Mouse (Mus musculus) embryo, embryonic 10 days (tissue): ENCODE results near the gene Slc38a1.
A peak's percentile ranks its signal among the peaks of the same experiment; 100 is the strongest.

ENCODE experiments used
- DNase-seq: peaks from one replicate; pipeline ENCODE4 v3.0.0-alpha.2; 2015; ENCODE audit warnings: low spot score

The Slc38a1 gene

DNA sequence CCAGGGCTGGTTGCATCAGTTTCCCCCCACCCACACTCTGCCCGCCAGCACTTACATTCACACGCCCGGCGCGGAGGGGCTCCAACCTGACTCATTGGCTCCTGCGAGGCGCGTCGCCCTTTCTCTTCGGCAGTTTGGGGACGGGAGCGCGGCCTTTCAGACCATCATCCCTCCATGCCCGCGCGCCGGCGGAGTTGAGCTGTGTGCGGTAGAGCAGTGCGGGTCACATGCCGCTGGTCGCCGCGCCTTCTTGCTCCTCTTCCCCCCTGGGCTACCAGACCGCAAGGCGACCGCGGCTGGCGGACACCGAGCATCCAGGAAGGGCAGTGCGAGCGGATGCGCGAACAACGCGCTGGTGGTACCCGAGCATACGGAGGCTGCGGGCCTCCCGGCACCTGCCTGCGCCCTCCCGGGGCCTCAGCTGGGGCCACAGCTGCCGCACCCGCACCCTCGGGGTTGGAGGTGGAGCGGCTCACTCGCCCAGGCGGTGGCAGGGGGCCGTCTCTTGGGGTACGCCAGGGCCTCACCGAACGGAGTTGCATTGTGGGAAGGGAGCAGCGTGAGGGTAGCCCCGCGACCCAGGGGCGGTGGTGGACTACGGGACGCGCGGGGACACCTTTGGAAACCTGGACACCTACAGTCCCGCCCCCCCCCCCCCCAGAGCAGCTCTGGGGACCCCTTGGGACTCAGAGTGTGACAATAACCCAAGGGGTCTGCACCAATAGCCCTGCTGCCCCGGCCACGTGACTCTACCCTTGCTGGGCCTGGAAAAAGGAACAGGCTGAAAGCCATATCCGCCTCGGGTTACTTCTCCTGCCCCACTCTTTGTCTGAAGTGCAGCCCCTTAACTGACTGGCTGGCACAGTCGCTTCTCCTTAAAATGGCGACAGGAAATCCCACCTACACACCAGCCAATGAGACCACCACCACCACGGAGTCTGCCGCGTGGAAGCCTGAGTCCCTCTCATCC is at the start of gene Slc38a1:
Slc38a1 (minus strand) TSS at position 478 of the 970 bp plus-strand sequence.
- DNase-seq = peak; percentile 87

DNA sequence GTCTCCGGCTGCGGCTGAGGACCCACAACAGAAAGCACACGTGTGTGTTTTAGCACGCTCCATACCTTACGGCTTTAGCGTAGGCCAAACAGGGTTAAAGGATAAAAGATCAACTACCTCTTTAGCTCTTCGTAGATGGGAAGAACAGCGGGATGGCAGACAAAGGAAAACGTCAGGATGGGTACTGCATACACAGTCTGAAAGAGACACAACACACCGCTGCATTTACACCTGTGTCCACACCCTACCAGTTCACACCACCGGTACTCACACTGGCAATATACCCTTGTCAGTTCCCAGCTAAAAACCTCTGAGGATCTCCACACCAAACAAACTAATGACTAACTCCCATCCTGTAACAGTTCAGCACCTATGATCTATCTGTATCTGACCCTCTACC is 49.7 kb upstream of the Slc38a1 start:
- DNase-seq = no peak

DNA sequence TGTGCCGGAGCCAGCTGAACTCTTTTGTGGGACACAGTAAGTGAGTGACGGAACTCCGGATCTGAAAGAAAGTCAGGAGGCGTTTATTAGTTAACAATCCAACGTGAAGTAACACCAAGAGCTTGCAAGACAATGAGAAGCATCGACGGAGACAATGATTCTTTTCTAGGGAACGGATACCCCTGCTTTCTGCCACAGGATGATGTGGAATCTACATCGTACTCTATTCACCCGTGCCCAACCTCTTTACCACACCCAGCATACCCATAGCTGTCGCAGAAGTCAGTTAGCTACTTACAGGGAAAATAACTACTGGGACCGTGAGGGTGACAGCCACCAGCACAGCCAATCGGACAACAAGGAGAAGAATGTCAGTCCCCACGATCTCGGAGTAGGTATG is 48.7 kb upstream of the Slc38a1 start:
- no peak for DNase-seq

DNA sequence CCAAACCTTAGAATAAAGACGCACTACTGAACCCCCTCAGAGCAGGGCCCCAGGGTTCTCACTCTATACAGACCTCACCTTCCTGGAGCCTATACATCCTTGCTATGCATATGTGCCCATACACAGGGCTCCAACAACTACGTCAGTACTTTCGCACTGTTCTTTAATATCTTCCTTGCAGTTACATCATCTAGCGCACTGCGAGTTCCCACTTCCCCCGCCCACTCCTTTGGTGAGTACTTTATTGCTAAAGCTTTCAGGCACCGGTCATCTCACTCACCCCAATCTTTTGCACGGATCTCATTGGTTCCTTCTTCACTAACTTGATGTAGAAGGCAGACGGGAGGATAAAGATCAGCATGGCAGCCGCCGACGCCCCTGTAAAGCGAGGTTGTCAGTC is 48.1 kb upstream of the Slc38a1 start:
- DNase-seq = no peak

DNA sequence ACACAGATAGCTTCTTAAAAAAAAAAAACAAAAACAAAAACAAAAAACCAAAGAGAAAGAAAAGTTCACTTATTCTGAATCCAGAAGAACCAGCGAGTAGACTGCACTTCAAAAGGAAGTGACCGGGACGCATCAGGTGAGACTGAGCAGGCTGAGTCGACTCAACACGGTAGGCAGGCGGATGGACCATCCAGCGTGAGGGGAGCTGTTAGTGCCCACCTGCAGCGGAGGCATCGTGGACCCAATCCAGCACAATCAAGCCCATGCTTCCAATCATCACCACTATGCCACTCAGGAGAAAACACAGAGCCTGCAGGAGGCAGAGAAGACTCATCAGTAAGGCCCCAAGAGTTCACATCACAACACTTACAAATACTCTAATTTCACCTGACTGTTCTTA is 47.2 kb upstream of the Slc38a1 start:
- no peak for DNase-seq

DNA sequence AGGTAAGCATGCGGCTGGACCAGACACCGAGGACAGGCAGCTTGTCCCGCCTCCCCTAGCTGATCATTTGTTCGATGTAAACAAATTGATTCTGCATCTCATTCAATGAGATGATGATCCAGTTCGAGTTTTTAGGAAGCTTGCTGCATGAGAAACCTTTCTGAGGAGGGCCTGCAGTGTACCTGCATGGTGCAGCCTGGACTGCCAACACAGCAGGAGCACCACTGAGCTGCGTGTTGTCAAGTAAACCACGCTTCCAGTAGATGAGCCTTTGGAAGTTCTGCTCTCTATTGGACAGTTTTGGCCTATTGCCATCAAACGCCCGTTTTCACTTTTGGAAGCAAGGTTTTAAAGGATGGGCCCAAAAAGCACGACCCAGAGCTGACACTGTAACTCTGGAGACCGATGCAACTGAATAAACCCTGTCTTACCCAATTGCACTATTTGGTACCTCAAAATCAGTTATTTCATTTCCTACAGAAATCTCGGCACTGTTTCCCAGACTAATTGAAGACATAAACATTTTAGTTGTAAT is 46.1 kb upstream of the Slc38a1 start:
- no peak for DNase-seq

DNA sequence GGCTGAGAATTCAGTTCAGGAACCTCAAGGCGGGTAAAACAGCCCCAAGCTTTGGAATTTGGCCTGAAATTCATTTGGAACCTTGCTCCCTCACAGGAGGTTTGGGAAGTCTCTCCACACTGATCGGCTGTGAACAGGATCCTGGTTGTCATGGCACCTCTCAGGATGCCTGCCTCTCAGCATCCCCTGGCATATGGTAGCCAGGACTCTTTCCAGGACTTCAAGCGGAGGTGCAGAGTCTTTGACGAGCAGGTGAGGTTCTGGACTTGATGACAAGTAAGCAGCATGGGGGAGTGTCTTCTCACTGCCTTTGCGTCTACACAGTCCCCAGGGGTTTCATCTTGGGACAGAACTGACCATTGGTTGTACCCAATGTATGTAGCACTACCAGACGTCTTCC is 45.3 kb upstream of the Slc38a1 start:
- no peak for DNase-seq

DNA sequence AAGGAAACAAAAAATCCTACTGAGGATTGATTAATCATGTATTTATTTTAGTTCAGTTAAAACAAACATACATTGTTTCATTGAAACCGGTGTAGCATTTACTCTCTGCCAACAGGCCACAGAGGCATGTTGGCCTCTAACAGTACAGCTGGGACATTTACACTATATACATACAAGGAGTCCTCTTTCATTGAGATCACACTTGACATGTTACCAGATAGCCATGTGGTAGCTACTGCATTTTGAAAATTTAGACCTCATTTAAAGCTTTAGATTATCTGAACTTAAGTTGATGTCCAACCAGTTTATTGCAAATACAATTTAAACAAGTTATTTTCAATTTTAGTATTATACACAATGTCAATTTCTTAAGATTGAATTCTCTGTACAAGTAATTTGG is 44.7 kb upstream of the Slc38a1 start:
- DNase-seq = no peak

DNA sequence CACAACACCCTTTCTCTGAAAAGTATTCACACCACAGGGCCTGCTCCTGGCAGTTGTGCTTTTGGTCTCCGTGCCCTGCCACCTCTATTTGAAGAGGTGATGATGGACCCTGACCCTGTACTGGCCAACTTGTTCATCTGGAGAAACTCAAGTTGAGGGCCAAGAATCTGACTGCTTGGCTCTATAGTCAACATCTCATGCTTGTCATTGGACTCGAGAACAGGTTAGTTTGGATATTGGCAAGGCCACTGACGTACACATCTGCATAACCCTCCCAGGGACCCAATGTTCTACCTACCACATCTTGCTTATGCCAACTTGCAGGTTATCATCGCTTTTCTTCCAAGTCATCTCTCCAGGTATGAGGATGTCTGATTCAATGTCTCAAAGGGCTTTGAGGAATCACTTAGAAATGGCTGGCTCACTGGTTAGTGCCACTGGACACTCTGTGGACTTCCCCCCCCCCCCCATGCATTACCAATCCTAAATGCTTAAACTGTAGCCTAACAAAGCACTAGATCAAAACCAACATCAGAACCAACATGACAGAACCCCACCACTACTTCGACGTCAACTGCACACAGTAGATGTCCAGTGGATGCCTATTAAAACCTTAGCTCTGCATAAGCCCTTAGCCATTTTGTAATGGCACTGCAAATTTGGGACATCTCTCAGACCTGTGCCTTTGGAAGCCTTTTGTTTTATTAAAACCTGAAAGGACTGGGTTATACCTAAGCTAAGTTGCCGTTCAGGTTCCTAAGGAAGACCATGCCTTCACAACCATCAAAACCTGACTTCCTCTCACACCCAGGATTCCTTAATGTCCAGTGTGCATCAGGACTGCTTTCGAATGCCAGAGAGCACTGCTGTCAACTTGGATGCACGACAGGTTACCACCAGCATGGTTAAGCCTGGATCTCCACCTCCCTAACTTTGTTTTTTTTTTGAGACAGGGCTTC is 43.8 kb upstream of the Slc38a1 start:
- peak; percentile 34 for DNase-seq

DNA sequence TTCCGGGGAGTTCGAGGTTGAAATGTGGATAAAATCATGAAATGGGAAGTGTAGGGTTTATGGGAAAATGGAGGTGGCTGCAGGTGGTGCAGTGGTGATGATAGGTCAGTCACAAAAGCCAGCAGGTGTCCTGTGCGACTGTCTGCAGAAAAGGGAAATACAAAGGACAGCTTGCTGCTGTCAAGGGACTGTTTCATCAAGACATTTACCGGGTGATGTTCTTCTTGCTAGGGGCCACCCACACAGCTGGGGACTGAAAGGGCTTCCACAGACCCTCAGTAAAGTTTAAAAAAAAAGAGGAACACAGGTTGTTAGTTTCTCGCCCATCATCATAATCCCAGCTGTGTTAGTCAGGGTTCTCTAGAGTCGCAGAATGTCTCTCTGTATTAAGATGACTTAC is 42.6 kb upstream of the Slc38a1 start:
- no peak for DNase-seq

DNA sequence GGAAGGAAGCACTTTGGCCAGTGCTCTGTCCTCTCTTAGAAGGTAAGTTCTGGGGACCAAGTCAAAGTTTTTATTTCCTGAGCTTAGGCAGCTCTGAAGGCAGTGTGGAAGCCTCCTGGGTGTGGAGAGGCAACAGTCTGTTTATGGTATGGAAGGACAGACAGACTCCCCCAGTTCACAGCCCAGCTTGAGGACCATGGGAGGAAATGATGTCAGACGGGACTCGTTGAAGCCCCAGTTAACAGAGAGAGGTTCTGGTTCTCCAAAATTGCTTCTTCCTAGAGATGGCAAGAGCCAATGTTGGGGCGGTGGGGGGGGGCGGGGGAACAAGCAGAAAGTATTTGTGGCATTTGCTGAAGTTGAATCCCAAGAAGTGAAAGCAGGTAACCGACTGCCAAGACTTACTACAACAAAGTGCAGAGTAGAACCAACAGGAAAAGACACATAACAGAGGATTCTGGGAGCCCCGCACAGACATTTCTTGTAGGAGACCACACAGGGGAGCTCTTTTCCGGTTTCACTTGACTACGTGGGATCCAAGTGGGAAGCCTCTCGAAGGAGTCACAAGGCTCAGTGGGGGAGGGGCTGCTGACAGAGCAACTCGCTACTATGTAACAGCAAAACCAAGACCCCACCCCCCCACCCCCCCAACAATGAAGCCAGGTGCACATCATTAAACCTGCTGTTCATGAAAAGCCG is 41.6 kb upstream of the Slc38a1 start:
- peak; percentile 27 for DNase-seq

DNA sequence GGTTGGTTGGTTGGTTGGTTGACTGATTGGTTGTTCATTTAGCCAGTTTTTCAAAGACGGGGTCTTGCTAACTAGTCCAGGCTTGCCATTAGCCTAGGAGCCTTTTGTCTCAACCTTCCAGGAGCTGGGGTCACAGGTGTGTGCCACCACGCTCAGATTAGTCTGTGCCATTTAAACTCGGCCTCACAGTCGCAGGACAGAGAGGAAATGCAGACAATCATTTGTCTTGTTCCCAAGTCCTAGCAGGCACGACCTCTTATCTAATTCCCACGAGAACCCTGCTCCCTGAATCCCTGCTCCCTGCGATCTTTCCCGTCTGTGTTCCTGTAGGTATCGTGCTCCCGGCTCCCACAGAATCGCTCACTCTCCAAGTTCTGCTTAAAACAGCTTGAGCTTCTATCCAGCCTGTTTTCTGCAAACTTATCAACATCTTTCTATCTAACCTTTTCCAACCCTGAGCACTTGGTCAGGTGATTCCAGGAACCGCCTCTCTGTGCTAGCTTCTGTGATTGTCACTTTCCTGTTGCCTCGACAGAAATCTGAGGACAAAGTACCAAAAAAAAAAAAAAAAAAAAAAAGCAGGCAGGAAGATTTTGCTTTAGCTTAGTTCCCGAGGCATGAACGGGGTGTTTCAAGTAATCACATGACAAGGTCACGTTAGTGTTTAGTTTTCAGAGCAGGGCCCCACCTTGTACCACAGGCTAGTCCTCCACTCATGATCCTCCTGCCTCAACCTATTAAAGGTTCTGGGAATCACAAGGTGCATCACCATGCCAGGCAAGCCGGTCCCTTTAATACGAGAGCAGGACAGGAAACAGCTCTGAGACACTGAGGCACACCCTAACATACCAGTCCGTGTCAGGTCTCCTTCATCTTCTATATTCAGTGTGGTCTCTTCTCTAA is 36.4 kb upstream of the Slc38a1 start:
- no peak for DNase-seq

DNA sequence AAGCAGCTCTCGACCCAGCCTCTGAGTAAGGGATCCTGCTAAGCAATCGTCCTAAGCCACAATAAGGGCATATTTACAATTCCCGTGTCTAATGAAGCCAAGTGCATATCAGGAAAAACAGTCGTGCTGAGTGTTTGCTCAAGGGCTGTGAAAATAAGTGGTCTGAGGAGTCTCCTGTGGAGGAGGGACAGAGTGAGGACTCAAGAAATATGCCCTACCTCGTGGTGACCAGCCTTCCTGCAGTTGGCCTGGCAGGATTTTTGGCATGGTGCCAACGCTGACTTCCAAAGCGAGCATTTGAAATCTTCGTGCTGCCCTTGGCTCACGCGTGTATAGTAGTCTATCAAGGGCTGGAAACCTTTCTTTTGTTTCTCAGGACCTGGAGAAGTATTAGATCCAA is 33.8 kb upstream of the Slc38a1 start:
- DNase-seq = no peak

DNA sequence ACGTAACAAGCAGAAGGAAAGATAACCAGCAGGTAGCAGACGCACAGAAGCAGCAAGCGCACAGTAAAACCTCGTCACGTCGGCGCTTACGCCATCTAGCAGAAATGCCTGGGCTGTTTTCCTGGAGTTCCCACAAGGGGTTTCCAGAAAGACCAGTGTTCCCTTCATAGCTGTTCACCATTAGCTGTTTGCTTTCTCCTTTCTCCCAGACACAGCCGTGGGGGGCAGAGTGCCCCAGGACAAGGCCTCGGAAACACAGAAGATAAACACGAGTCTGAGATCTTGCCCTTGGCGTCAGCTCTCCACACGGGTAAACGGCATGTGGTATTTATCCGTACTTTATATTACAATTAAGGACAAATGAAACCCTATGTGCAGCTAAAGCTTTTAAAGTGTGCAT is 33.0 kb upstream of the Slc38a1 start:
- no peak for DNase-seq

DNA sequence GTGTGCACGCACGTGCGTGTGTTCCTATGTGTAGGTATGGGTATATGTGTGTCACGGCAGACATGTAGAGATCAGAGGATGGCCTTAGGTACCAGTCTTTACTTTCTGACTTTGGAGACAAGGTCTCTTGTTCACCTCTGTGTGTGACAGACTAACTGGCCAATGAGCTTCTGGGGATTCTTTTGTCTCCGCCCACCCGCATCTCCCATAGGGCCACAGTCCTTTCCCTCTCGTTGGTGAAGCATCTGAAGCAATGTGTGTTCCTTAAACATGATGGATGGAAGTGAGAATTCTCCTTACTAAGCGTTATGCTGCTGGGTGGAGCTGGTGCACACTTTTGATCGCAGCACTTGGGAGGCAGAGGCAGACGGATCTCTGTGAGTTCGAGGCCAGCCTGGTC is 32.3 kb upstream of the Slc38a1 start:
- DNase-seq = no peak

DNA sequence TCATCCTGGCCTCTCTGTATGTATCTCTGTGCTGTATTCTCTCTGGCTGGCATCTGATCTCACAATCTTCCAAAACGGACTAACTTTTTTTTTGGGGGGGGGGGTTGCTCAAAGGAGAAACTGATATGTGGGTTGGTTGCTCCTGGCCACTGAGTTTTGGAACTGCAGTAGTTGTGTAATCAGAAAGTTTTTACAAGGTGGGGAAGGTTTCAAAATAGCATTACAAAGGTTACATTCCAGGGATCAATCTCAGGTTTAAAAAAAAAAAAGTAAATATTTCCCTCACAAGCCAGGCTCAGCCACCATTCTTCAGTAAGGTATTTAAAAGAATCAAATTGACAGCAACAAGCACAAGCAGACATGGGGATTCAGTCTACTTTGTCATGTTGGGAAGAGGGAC is 31.4 kb upstream of the Slc38a1 start:
- no peak for DNase-seq

DNA sequence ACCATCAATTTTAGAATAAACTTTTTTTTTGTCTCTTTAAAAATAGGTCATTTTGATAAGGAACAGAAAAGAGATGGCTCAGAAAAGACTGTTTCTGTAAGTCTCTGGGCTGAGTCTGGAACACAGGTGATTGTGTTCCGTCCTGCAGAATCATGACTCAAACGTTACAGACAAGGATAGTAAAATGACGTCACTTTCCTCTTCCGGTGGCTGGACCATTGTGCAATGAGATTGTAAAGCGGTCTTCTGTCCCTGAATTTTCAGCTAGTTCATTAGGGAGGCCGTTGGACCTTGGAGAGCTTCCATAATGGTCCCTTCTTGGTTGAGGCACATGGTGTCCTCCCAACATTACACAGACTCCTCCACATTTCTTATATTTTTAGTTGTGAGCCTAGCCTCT is 27.0 kb upstream of the Slc38a1 start:
- no peak for DNase-seq

DNA sequence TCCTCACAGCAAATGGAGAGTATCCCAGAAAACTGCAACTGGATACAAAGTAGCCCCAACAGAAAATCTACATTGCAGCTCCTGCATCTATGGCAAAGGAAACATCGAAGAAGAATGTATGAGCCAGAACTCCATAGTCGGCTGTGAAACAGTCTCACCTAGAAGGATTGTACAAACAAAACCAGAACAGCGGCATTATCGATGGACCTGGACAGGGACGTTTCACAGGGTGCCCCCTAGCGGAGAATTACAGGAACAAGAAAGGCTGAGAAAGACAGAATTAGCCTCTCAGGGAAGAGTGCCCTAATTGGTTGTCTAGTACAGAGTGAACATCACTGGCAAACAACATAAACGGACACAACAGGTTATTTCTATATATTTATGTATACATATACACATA is 23.9 kb upstream of the Slc38a1 start:
- peak; percentile 81 for DNase-seq

DNA sequence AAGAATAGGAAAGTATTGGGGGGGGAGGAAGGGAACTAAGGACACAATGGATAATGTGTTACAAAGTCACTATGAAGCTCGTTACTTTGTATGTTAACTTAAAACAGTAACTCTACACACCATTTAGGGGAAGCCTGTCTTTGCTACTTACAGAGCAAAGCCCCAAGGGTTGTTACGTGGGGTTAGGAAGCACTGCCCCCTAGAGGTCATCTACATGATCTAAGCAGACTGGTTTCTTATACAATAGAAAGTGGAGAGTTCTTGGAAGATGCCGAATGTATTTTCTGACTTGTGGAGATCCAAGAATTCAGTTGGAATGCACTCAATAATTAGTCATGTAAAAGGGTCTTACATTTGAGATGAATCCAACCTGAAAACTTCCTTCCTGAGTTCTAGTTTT is 23.2 kb upstream of the Slc38a1 start:
- DNase-seq = peak; percentile 92

DNA sequence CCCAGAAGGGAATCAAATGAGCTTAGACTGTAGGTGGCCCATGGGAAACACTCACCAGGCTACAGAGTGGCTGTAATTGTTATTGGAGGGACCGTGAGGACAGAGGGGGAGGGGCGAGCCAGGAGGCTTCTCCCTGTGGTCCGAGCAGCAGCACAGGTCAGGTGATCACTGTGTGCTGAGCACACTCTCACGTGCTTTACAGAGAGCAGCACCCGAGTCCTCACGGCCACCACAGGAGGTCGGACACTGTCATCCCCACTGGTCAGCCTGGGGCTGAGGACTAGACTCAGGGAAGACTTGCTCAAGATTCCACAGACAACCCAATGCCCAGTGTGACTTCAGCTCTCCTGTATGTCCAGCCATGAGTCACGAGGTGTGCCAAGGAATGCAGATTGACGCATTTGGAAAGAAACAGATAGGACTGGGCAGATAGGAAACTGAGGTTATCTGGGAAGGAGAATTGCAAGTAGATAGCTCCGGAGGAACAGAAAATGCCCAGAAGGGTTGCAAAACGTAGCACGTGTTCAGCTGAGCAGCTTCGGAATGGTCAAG is 18.0 kb upstream of the Slc38a1 start:
- no peak for DNase-seq

DNA sequence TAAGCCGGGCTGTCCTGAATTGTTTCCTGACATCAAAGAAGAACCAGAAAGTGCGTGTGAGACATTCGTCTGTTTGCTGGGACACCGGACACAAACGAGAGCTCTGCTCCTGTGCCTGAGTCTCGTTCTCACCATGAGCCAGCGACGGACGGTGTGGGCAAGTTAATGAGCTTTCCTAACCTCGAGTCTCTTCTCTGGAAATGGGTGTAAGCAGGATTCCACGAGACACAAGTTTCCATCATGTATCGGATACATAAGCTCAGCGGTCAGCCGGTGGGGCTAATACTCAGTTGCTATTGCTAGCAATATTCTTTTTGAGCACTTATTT is 15.5 kb upstream of the Slc38a1 start:
- peak; percentile 25 for DNase-seq
